Mouse (Mus musculus) CH12.LX (cell line): ENCODE measurements at regions not wholly inside any gene's neighbourhood (a gene's known extent, or its start where the extent isn't known, plus 50 kb on each side); places are given as distances from the start of the nearest gene placed in this dataset.

Source experiments
- DNase-seq: peaks from one replicate; pipeline ENCODE4 v3.0.0-alpha.2; 2013; ENCODE audit errors: extremely low read depth
- H3K27ac ChIP-seq: 2 replicates; pipeline ENCODE4 v1.5.1; 2012; ENCODE audit warnings: low read depth, mild to moderate bottlenecking, control low read depth, moderate library complexity; ENCODE audit not compliant: insufficient read depth
- H3K27me3 ChIP-seq: replicated peaks from 2 replicates; pipeline ENCODE3; 2012; ENCODE audit warnings: inconsistent platforms
- H3K36me3 ChIP-seq, 2 experiments: replicated peaks in 1 of 2; 2 replicates each; pipeline versions ENCODE3 to v1.6.1; 2012; ENCODE audit warnings: inconsistent platforms in 1 of 2, low read length in 1 of 2, mild to moderate bottlenecking in 1 of 2, mixed read lengths in 1 of 2, moderate library complexity in 1 of 2; ENCODE audit not compliant: control insufficient read depth in 1 of 2, insufficient read depth in 1 of 2
- H3K4me1 ChIP-seq, 2 experiments: 2 replicates each; pipeline ENCODE4 v1.6.1; 2012; ENCODE audit warnings: inconsistent platforms in 1 of 2, moderate library complexity in 1 of 2; ENCODE audit not compliant: insufficient read depth in 2 of 2, control insufficient read depth in 1 of 2
- H3K4me2 ChIP-seq: 2 replicates; pipeline ENCODE4 v1.6.1; 2012; ENCODE audit warnings: low read depth, mild to moderate bottlenecking, control low read depth; ENCODE audit not compliant: poor library complexity, insufficient read depth, severe bottlenecking
- H3K4me3 ChIP-seq, 3 experiments: fragments of 150-350 bp in 1 of 3; sonication (generic) in 1 of 3; replicated peaks in 1 of 3; 2 replicates each; pipeline versions ENCODE3 to v1.5.1; 2011 to 2012; ENCODE audit warnings: low read depth in 2 of 3, low read length in 2 of 3, mild to moderate bottlenecking in 2 of 3, moderate library complexity in 2 of 3, control low read depth in 1 of 3, improper control_type of control experiment in 1 of 3, inconsistent platforms in 1 of 3, mixed read lengths in 1 of 3; ENCODE audit not compliant: poor library complexity in 1 of 3
- H3K79me2 ChIP-seq: replicated peaks from 2 replicates; pipeline ENCODE4 v1.6.1; 2012; ENCODE audit warnings: mild to moderate bottlenecking, moderate library complexity; ENCODE audit not compliant: control insufficient read depth, poor library complexity, insufficient read depth, severe bottlenecking; ENCODE audit errors: extremely low read depth
- H3K9ac ChIP-seq: 2 replicates; pipeline ENCODE4 v1.6.1; 2012; ENCODE audit warnings: low read depth, mild to moderate bottlenecking, control low read depth, moderate library complexity; ENCODE audit not compliant: insufficient read depth
- H3K9me3 ChIP-seq: replicated peaks from 2 replicates; pipeline ENCODE3; 2012; ENCODE audit warnings: low read length, inconsistent platforms, mixed read lengths
- CHD2 ChIP-seq: IDR thresholded peaks from 2 replicates; pipeline ENCODE4 v1.6.1; 2011; ENCODE audit warnings: low read length, improper control_type of control experiment
- CTCF ChIP-seq, 2 experiments: IDR thresholded peaks in 1 of 2; conservative IDR thresholded peaks in 1 of 2; 2 replicates each; pipeline ENCODE4 v1.5.1; 2011 to 2012; ENCODE audit warnings: low read depth in 2 of 2, low read length in 2 of 2, improper control_type of control experiment in 1 of 2, inconsistent platforms in 1 of 2, mild to moderate bottlenecking in 1 of 2, moderate library complexity in 1 of 2
- JUN ChIP-seq: IDR thresholded peaks from 2 replicates; pipeline ENCODE4 v1.6.1; 2011; ENCODE audit warnings: low read depth, mild to moderate bottlenecking, low read length, improper control_type of control experiment, moderate library complexity; ENCODE audit not compliant: insufficient read depth
- MAFK ChIP-seq: IDR thresholded peaks from 2 replicates; pipeline ENCODE4 v1.6.1; 2011; ENCODE audit warnings: low read length, improper control_type of control experiment; ENCODE audit not compliant: insufficient replicate concordance
- MAX ChIP-seq: IDR thresholded peaks from 2 replicates; pipeline ENCODE4 v1.6.1; 2011; ENCODE audit warnings: low read length, improper control_type of control experiment
- MAZ ChIP-seq: IDR thresholded peaks from 2 replicates; pipeline ENCODE4 v1.6.1; 2012; ENCODE audit warnings: low read depth, mild to moderate bottlenecking, inconsistent platforms, low read length, improper control_type of control experiment, moderate library complexity
- MEF2A ChIP-seq: IDR thresholded peaks from 2 replicates; pipeline ENCODE4 v1.6.1; 2014; ENCODE audit warnings: low read depth, mild to moderate bottlenecking, inconsistent platforms, low read length, improper control_type of control experiment, borderline replicate concordance
- MYC ChIP-seq: IDR thresholded peaks from 2 replicates; pipeline ENCODE4 v1.6.1; 2011; ENCODE audit warnings: low read depth, mild to moderate bottlenecking, improper control_type of control experiment, low read length
- NELFE ChIP-seq: IDR thresholded peaks from 2 replicates; pipeline ENCODE4 v1.6.1; 2011; ENCODE audit warnings: low read depth, low read length, improper control_type of control experiment
- NRF1 ChIP-seq: IDR thresholded peaks from 2 replicates; pipeline ENCODE4 v1.6.1; 2014; ENCODE audit warnings: low read depth, mild to moderate bottlenecking, inconsistent platforms, low read length, improper control_type of control experiment, moderate library complexity
- PAX5 ChIP-seq: IDR thresholded peaks from 2 replicates; pipeline ENCODE4 v1.6.1; 2012; ENCODE audit warnings: low read length, inconsistent platforms, mixed read lengths
- RAD21 ChIP-seq: IDR thresholded peaks from 2 replicates; pipeline ENCODE4 v1.6.1; 2011; ENCODE audit warnings: low read depth, mild to moderate bottlenecking, low read length, improper control_type of control experiment, moderate library complexity
- RCOR1 ChIP-seq: conservative IDR thresholded peaks from 2 replicates; pipeline ENCODE4 v1.6.1; 2012; ENCODE audit warnings: low read depth, mild to moderate bottlenecking, inconsistent platforms, low read length, improper control_type of control experiment
- SIN3A ChIP-seq: IDR thresholded peaks from 2 replicates; pipeline ENCODE4 v1.6.1; 2012; ENCODE audit warnings: low read length, improper control_type of control experiment, inconsistent platforms
- ZC3H11A ChIP-seq: IDR thresholded peaks from 2 replicates; pipeline ENCODE4 v1.6.1; 2012; ENCODE audit warnings: low read depth, mild to moderate bottlenecking, inconsistent platforms, low read length, improper control_type of control experiment
- ZKSCAN1 ChIP-seq: IDR thresholded peaks from 2 replicates; pipeline ENCODE4 v1.6.1; 2012; ENCODE audit warnings: low read depth, inconsistent platforms, low read length, improper control_type of control experiment, borderline replicate concordance
- ZMIZ1 ChIP-seq: IDR thresholded peaks from 2 replicates; pipeline ENCODE4 v1.6.1; 2012; ENCODE audit warnings: low read depth, mild to moderate bottlenecking, inconsistent platforms, low read length, improper control_type of control experiment
- ZNF384 ChIP-seq: IDR thresholded peaks from 2 replicates; pipeline ENCODE4 v1.6.1; 2012; ENCODE audit warnings: low read depth, low read length, improper control_type of control experiment, inconsistent platforms
- dilution Hi-C: fragments of 300-500 bp; cut with MboI; formaldehyde crosslinking; loops from 2 replicates; pipeline ENCODE4 v1.14.3; 2020; ENCODE audit warnings: low sequenced_read_pairs; ENCODE audit not compliant: extremely low pct_unique_long_range_greater_than_20kb, extremely low pct_ligation_motif_present
- in situ Hi-C: fragments of 300-500 bp; cut with MboI; formaldehyde crosslinking; loops from 3 replicates; pipeline ENCODE4 v1.14.3; 2019; ENCODE audit warnings: low sequenced_read_pairs, low pct_ligation_motif_present, low pct_unique_long_range_greater_than_20kb, mixed read lengths

GRCm38 (mm10) chr13:99754701-99755100, 146.2 kb downstream of the Cartpt start:
- peaks cover 0 to 5% of the 10 kb centered on the region in 2 experiments; a peak in 1 of 4 replicates for H3K4me1 ChIP-seq
- no peak overlapping the region for H3K4me3 ChIP-seq
- H3K27me3 ChIP-seq: no peaks in the 10 kb centered on the region
- H3K27ac ChIP-seq: no peak overlapping the region
- dilution Hi-C loops: no loop called here
- no peaks in the 10 kb centered on the region for H3K79me2 ChIP-seq
- H3K4me2 ChIP-seq: no peak overlapping the region
- DNase-seq: no peak
- in situ Hi-C loops: no loop called here
- TF ChIP-seq SIN3A (no peak), CTCF (conservative IDR thresholded peaks at IDR 0.05 in 1 of 2, IDR thresholded peaks at IDR 0.05 in 1 of 2; ENCODE audit: low read depth in 2 of 2, low read length in 2 of 2) (no peak)
- H3K9ac ChIP-seq: no peak overlapping the region
- H3K36me3 ChIP-seq: no peaks in the 10 kb centered on the region
- no peaks in the 10 kb centered on the region for H3K9me3 ChIP-seq

DNA sequence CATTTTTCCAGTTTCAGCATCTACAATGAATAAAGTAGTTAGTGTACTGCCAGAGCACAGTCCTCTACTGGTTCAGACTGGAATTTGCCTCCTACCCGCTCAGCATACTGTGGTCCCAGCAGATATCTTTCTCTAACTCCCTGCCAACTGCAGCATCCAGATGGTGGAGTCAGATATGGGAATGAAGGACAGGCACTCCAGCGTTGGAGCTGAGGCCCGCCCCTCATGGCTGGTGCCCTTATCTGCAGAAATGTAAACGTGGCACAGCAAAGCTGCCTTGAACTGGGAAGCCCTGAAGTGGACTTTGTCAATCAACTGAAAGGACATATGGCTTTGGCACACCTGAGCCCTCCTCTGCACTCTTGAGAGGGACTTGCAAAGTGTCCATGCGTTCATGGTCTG, 146.6 kb downstream of the Cartpt start:
- Histone ChIP-seq H3K4me1 (peaks cover 0 to 5% of the 10 kb centered on the region in 2 experiments; a peak in 1 of 4 replicates), H3K27me3 (no peaks in the 10 kb centered on the region), H3K9ac (no peak overlapping the region), H3K79me2 (no peaks in the 10 kb centered on the region), H3K9me3 (no peaks in the 10 kb centered on the region), H3K36me3 (no peaks in the 10 kb centered on the region), H3K4me3 (no peak overlapping the region), H3K4me2 (no peak overlapping the region), H3K27ac (no peak overlapping the region)
- TF ChIP-seq SIN3A (no peak), MAFK (no peak), CHD2 (no peak), MAZ (no peak), MYC (no peak), ZC3H11A (no peak), RAD21 (no peak), NRF1 (no peak), JUN (no peak), NELFE (no peak), MAX (no peak)
- dilution Hi-C loops (no loop called here), in situ Hi-C loops (no loop called here)
- no peak for DNase-seq

- Histone ChIP-seq H3K79me2 (no peaks in the 10 kb centered on the region), H3K4me2 (no peak overlapping the region), H3K36me3 (no peaks in the 10 kb centered on the region), H3K4me3 (no peak overlapping the region), H3K4me1 (peaks cover 0 to 8% of the 10 kb centered on the region in 2 experiments; a peak in 1 of 4 replicates), H3K9me3 (no peaks in the 10 kb centered on the region), H3K9ac (no peak overlapping the region), H3K27me3 (no peaks in the 10 kb centered on the region), H3K27ac (no peak overlapping the region)
- in situ Hi-C loops (no loop called here), dilution Hi-C loops (no loop called here)
- no peak for DNase-seq
- TF ChIP-seq PAX5 (no peak), ZKSCAN1 (no peak; the same call in 1 of the 2 replicates), ZMIZ1 (no peak), MEF2A (no peak), ZNF384 (no peak), ZC3H11A (no peak), RCOR1 (no peak)
Measured at GRCm38 (mm10) chr13:99753526-99753925, 147.4 kb downstream of the Cartpt start.
